Mouse (Mus musculus): ENCODE data around the gene Rhbg.

- TF ChIP-seq EP300 (optimal IDR thresholded peaks at IDR 0.05) (no peak), CTCF (IDR thresholded peaks at IDR 0.05; ENCODE audit: low read depth) (no peak)
Measured at GRCm38 (mm10) chr3:88238866-88239391, 15.6 kb downstream of the Rhbg start.

Measured in stomach, postnatal 0 days (tissue).